Mouse (Mus musculus) kidney, adult 2 months (tissue): ENCODE measurements around the gene Nek10.

Experiments used
- CTCF ChIP-seq: fragments of 200-500 bp; conservative IDR thresholded peaks from 2 replicates; pipeline ENCODE4 v1.5.1; 2011; ENCODE audit warnings: low read depth, mild to moderate bottlenecking, control low read depth, low read length, moderate library complexity, mixed read lengths; ENCODE audit not compliant: insufficient read depth, insufficient read length
- POLR2A ChIP-seq: fragments of 200-500 bp; IDR thresholded peaks from one replicate; pipeline ENCODE4 v1.6.1; 2011; ENCODE audit warnings: low read depth, low read length, control low read depth

GRCm38 (mm10) chr14:14803921-14804517, 804 bp downstream of the Nek10 start:
- no peak for TF ChIP-seq POLR2A
- no peak for TF ChIP-seq CTCF
